Mouse (Mus musculus) inflammation-experienced regulatory T-cells, adult 6 months (primary cell): ENCODE data around the gene Arl3. TPM values are rescaled to one million over a fixed set of nuclear protein-coding genes. Genes with fewer than 3 reads are reported as not detected.
A peak's percentile ranks its signal among the peaks of the same experiment; 100 is the strongest.

ENCODE experiments used
- ATAC-seq: one replicate; pipeline ENCODE4 v1.8.0; 2017
- polyA plus RNA-seq, 3 experiments: library from polyadenylated mRNA; unstranded; fragments of 100-300 nt; shearing (Covaris generic); gene quantifications; one replicate each; pipeline ENCODE4 v1.2.1; 2017

The Arl3 gene
- 10 to 100 TPM; 25.9 to 27.1 (median 26.8) TPM for polyA plus RNA-seq

- ATAC-seq = peak; percentile 85
These were observed at the start of gene Arl3, which contains the start of gene Sfxn2 for GRCm38 (mm10) chr19:46572951-46573937. Gene Arl3, minus strand, starts transcription at chr19:46573198. Gene Sfxn2, plus strand, starts transcription at chr19:46573365.

GRCm38 (mm10) chr19:46622659-46623193 lies 49.7 kb upstream of the Arl3 start:
- no peak for ATAC-seq

- ATAC-seq = no peak
These were observed 48.5 kb upstream of the Arl3 start for GRCm38 (mm10) chr19:46621236-46622183.

- ATAC-seq = peak; percentile 87
These were observed 47.2 kb upstream of the Arl3 start for GRCm38 (mm10) chr19:46620016-46620808.

GRCm38 (mm10) chr19:46619518-46619917 lies 46.5 kb upstream of the Arl3 start:
- no peak for ATAC-seq

GRCm38 (mm10) chr19:46619001-46619400 lies 46.0 kb upstream of the Arl3 start:
- ATAC-seq = no peak

GRCm38 (mm10) chr19:46618322-46618721 lies 45.3 kb upstream of the Arl3 start:
- ATAC-seq = no peak

- peak; percentile 38 for ATAC-seq
These were observed 44.4 kb upstream of the Arl3 start for GRCm38 (mm10) chr19:46617361-46617760.

GRCm38 (mm10) chr19:46616378-46616777 lies 43.4 kb upstream of the Arl3 start:
- no peak for ATAC-seq

GRCm38 (mm10) chr19:46608158-46608557 lies 35.2 kb upstream of the Arl3 start:
- ATAC-seq = no peak

GRCm38 (mm10) chr19:46607424-46607823 lies 34.4 kb upstream of the Arl3 start:
- peak; percentile 63 for ATAC-seq

GRCm38 (mm10) chr19:46606718-46607117 lies 33.7 kb upstream of the Arl3 start:
- ATAC-seq = peak; percentile 43

- ATAC-seq = no peak
These were observed 29.4 kb upstream of the Arl3 start for GRCm38 (mm10) chr19:46602406-46602805.

- ATAC-seq = no peak
These were observed 28.5 kb upstream of the Arl3 start for GRCm38 (mm10) chr19:46601491-46601890.

GRCm38 (mm10) chr19:46600371-46600770 lies 27.4 kb upstream of the Arl3 start:
- ATAC-seq = no peak

GRCm38 (mm10) chr19:46599375-46600256 lies 26.6 kb upstream of the Arl3 start:
- ATAC-seq = no peak

- peak; percentile 99 for ATAC-seq
These were observed 25.8 kb upstream of the Arl3 start, which contains the start of gene Wbp1l for GRCm38 (mm10) chr19:46598720-46599252. Gene Wbp1l, plus strand, starts transcription at chr19:46599084.

GRCm38 (mm10) chr19:46598187-46598586 lies 25.2 kb upstream of the Arl3 start:
- no peak for ATAC-seq

GRCm38 (mm10) chr19:46592751-46593439 lies 19.9 kb upstream of the Arl3 start:
- ATAC-seq = no peak

GRCm38 (mm10) chr19:46591575-46591974 lies 18.6 kb upstream of the Arl3 start:
- no peak for ATAC-seq
